Mouse (Mus musculus) embryo, embryonic 10 days (tissue): Measurements from ENCODE around the gene Vmn2r23.
A peak's percentile ranks its signal among the peaks of the same experiment; 100 is the strongest.
"Not testable (repeated sequence)": the region's sequence is repeated elsewhere in the genome, so short reads cannot be mapped to it uniquely, and the experiment has no call there.

Experiments used
- DNase-seq: peaks from one replicate; pipeline ENCODE4 v3.0.0-alpha.2; 2015; ENCODE audit warnings: low spot score

Gene Vmn2r23

DNA sequence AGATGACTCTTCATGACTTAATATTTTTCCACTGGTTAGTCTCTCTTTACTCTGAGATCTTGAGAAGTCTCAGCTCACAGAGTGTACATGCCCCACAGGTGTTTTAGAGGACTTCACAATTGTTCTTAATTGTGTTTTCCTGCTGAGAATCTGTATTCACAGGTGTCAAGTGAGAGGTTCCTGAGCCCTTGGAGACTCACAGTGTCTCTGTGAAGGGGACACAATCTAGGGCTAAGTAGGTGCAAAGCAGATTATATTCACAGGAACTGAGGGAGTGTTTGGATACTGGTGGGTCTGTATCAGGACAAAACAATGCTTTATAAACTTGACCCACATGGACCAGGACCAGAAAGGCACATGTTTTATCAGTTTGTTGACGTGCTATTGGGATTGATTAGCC, at the start of gene Vmn2r23:
TSS of gene Vmn2r23 (plus strand) at position 301 of the 400 bp plus-strand sequence.
- no peak for DNase-seq

DNA sequence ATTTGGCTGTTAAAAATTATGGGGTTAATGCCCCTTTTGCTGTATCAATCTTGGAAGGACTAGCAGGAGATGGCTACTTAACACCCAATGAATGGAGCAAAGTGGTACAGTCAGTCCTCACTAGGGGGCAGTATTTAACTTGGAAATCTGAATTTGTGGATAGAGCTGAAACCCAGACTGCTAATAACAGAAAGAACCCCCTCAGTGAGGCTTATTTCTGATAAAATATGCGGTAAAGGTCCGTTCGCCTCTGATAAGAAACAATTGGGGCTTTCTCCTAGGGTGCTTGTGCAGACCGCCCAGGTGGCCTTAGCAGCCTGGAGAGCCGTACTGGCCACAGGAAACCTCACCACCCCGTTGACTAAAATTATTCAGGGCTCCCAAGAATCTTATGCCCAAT, 45.4 kb upstream of the Vmn2r23 start:
- peak; percentile 41 for DNase-seq

DNA sequence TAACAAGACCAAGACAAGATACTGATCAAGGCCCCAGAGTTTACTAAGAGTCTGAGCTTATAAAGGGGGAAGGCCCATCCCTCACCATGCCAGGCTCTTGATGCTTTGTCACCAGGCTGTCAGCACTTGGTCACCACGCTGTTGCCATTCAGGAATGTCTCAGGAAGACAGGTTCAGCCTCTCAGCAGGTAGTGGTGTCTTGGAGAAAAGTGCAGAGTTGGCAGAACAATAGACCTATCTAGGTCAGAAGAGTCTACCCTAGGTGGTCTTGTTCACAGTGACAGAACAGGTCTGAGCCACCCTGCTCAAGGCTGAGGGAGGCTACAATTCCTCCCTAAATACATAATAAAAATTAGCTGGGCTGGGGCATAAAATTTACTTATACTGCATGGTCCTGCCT, 5.8 kb upstream of the Vmn2r23 start:
- not testable (repeated sequence) for DNase-seq

DNA sequence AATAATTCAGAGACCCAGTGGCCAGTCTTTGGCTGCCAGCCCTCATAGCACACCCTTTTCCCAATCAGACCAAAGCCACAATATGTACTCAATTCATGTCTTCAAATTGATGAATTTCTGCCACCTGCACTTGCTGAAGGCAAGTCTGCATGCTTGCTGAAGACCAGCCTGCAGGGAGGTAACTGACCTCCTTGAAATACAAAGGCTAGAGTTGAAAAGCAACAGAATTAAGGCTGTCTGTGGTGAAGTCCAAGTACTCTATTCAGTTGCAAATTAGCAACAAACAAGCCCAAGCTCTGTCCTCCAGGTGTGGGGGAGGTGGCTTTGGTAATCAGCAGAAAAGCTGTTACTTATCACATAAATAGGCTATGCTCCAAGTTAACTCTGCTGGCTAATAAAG, 5.3 kb upstream of the Vmn2r23 start:
- no peak for DNase-seq

DNA sequence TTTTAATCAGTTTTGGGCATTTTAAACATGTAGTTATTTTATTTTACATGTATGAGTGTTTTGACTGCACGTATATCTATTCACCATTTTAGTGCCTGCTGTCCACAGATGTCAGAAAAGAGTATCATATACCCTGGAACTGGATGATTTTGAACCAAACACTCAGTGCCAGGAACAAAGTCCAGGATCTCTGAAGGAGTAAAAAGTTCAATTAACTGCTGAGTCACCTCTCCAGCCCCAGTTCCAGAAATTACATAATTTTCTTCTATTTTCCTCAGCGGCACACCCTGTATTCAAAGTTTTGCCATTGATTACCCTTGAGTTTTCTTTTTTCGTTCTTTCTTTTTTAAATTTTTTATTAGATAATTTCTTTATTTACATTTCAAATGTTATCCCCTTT, 67.6 kb downstream of the Vmn2r23 start:
- no peak for DNase-seq

DNA sequence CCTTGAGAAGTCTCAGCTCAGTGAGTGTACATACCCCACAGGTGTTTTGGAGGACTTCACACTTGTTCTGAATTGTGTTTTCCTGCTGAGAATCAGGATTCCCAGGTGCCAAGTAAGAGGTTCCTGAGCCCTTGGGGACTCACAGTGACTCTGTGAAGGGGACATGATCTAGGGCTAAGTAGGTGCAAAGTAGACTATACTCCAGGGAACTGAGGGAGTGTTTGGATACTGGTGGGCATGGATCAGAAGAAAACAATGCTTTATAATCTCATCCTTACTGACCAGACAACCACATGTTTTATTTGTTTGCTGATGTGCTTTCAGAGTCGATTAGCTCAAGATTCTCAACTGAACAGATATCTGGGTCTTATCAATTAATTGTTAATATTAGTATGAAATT, 76.1 kb downstream of the Vmn2r23 start, which contains the start of gene Vmn2r24:
TSS of gene Vmn2r24 (plus strand) at position 301 of the 400 bp plus-strand sequence.
- no peak for DNase-seq

DNA sequence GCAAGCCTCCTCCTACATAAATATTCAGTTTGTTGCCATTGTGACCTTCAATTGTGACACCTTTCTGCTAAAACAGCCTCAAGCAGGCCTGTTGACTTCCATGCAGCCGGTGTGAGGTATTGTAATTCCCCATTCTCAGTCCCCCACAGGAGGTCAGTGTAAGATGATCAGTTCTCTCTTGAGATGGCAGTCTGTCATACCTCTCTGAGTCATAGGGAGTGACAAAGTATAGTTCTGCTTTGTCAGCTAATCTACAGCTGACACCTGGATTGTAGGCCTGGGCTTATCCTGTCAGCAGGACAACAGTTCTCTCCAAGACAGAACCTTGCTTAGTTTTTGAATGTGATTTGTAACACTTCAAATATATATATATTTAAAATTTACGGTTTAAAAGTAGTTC, 82.4 kb downstream of the Vmn2r23 start:
- DNase-seq: no peak

DNA sequence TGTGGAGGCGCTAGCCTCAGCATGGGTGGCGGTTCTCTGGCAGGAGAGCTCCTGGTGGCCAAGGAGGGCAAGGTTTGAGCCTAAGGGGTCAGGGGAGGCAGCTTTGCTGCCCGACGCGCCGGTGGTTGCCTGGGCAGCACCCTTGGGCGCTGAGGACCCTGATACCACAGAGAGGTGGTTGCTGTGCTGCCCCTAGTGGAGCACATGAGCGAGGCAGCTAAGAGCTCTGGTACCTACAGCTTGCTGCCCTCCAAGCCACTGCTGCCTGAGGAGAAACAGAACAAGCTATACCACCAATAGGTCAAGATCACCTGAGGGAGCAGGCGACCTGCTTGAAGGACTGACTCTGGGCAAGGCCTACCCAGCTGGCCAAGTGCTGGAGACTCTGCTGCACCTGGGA, 91.3 kb downstream of the Vmn2r23 start:
- DNase-seq: no peak
